Comparison of ENCODE assay signal across 19 mouse cellular contexts in genomic region chr13:34465456-34465855, GRCm38 (mm10).
DNase-seq lines count a peak whose midpoint lies in the region; ATAC-seq lines count a peak whose summit lies in the region.
"Had no signal": no experiment of that assay in that cellular context is flagged by ENCODE, and none has a peak within 500 bp of the region (broad histone marks: within the 10 kb centered on the region; RNA-seq: fewer than 3 reads in every experiment).

No protein-coding gene starts in this region.

- 59% methylated on average over 5 of the region's 5 CpGs for WGBS in kidney, embryonic 15.5 days
- 39% methylated on average over 5 of the region's 5 CpGs for WGBS in limb, embryonic 12.5 days
- 24% methylated on average over 5 of the region's 5 CpGs for WGBS in liver, embryonic 16.5 days (ENCODE audit: insufficient replicate concordance)
- WGBS in forebrain, embryonic 15.5 days = 89% methylated on average over 5 of the region's 5 CpGs

- H3K4me3 ChIP-seq in kidney, embryonic 15.5 days (replicated peaks) = no peak overlapping the region
- H3K4me3 ChIP-seq in limb, embryonic 12.5 days (replicated peaks) = no peak overlapping the region
- no peak overlapping the region for H3K4me3 ChIP-seq in liver, embryonic 16.5 days (ENCODE audit: low read depth, low read length)
- no peak overlapping the region for H3K4me3 ChIP-seq in forebrain, embryonic 15.5 days
- H3K4me3 ChIP-seq: embryonic facial prominence, embryonic 15.5 days; erythroblast, embryonic 14.5 days; forebrain, embryonic 10.5 days; hindbrain, embryonic 13.5 days had no signal

- H3K27me3 ChIP-seq in kidney, embryonic 15.5 days = no peaks in the 10 kb centered on the region
- H3K27me3 ChIP-seq in limb, embryonic 12.5 days = no peaks in the 10 kb centered on the region; the same call in 1 of the 2 replicates
- H3K27me3 ChIP-seq in liver, embryonic 16.5 days (ENCODE audit: control insufficient read depth, insufficient read depth, low read depth, low read length) = no peaks in the 10 kb centered on the region
- H3K27me3 ChIP-seq in forebrain, embryonic 15.5 days = no peaks in the 10 kb centered on the region
- H3K27me3 ChIP-seq: embryonic facial prominence, embryonic 15.5 days; hindbrain, embryonic 13.5 days had no signal

- H3K36me3 ChIP-seq in kidney, embryonic 15.5 days = no peaks in the 10 kb centered on the region
- no peaks in the 10 kb centered on the region for H3K36me3 ChIP-seq in limb, embryonic 12.5 days
- no peaks in the 10 kb centered on the region for H3K36me3 ChIP-seq in liver, embryonic 16.5 days (ENCODE audit: control insufficient read depth, insufficient read depth)
- no peaks in the 10 kb centered on the region for H3K36me3 ChIP-seq in forebrain, embryonic 15.5 days
- H3K36me3 ChIP-seq: embryonic facial prominence, embryonic 15.5 days; forebrain, embryonic 10.5 days; hindbrain, embryonic 13.5 days had no signal

- H3K9ac ChIP-seq in kidney, embryonic 15.5 days = no peak overlapping the region
- no peak overlapping the region for H3K9ac ChIP-seq in limb, embryonic 12.5 days (replicated peaks)
- H3K9ac ChIP-seq in liver, embryonic 16.5 days (ENCODE audit: low read depth, low read length) = no peak overlapping the region
- H3K9ac ChIP-seq in forebrain, embryonic 15.5 days (replicated peaks) = no peak overlapping the region
- H3K9ac ChIP-seq: embryonic facial prominence, embryonic 15.5 days; hindbrain, embryonic 13.5 days had no signal

- no peak overlapping the region for H3K4me2 ChIP-seq in kidney, embryonic 15.5 days
- no peak overlapping the region for H3K4me2 ChIP-seq in limb, embryonic 12.5 days
- no peak overlapping the region for H3K4me2 ChIP-seq in liver, embryonic 16.5 days (ENCODE audit: low read depth, low read length)
- no peak overlapping the region for H3K4me2 ChIP-seq in forebrain, embryonic 15.5 days (replicated peaks)
- H3K4me2 ChIP-seq: embryonic facial prominence, embryonic 15.5 days; hindbrain, embryonic 13.5 days had no signal

- ATAC-seq in kidney, embryonic 15.5 days (replicated peaks; ENCODE audit: low FRiP score) = no peak
- ATAC-seq in limb, embryonic 12.5 days (ENCODE audit: insufficient number of reproducible peaks, insufficient read depth, low FRiP score, low TSS enrichment, low read depth) = no peak
- ATAC-seq in liver, embryonic 16.5 days (ENCODE audit: low read depth) = no peak
- no peak for ATAC-seq in forebrain, embryonic 15.5 days (replicated peaks)
- ATAC-seq: forebrain, embryonic 16.5 days; hindbrain, postnatal 0 days had no signal

- H3K4me1 ChIP-seq in kidney, embryonic 15.5 days = peaks cover 10% of the 10 kb centered on the region; the same call in 1 of the 2 replicates
- H3K4me1 ChIP-seq in limb, embryonic 12.5 days (replicated peaks) = peaks cover 32% of the 10 kb centered on the region
- H3K4me1 ChIP-seq in liver, embryonic 16.5 days (ENCODE audit: control insufficient read depth, low read depth, low read length) = no peaks in the 10 kb centered on the region; the same call in 1 of the 2 replicates
- H3K4me1 ChIP-seq in forebrain, embryonic 15.5 days = peaks cover 11% of the 10 kb centered on the region

- no peaks in the 10 kb centered on the region for H3K9me3 ChIP-seq in kidney, embryonic 15.5 days (replicated peaks)
- H3K9me3 ChIP-seq in limb, embryonic 12.5 days = no peaks in the 10 kb centered on the region
- no peaks in the 10 kb centered on the region for H3K9me3 ChIP-seq in liver, embryonic 16.5 days (replicated peaks; ENCODE audit: control insufficient read depth, low read length)
- no peaks in the 10 kb centered on the region for H3K9me3 ChIP-seq in forebrain, embryonic 15.5 days
- H3K9me3 ChIP-seq: embryonic facial prominence, embryonic 15.5 days; forebrain, embryonic 10.5 days; hindbrain, embryonic 13.5 days had no signal

- peak; percentile 27 for DNase-seq in kidney, adult 9 months
- peak; percentile 41 for DNase-seq in 3T3-L1 (ENCODE audit: low read depth, low spot score)
- no peak for DNase-seq in lung, postnatal 4 days
- DNase-seq: adrenal gland, adult 8-10 months; adrenal gland, postnatal 36 days; cerebellum, adult 2 months; cerebellum, postnatal 10 days; gastrocnemius, postnatal 25 days; heart, postnatal 10 days had no signal

- no peak overlapping the region for H3K27ac ChIP-seq in kidney, embryonic 15.5 days
- H3K27ac ChIP-seq in limb, embryonic 12.5 days = peak overlapping the region; percentile 41; the same call in 1 of the 2 replicates
- peak overlapping the region; percentile 67 for H3K27ac ChIP-seq in liver, embryonic 16.5 days (ENCODE audit: low read length)
- H3K27ac ChIP-seq in forebrain, embryonic 15.5 days (replicated peaks) = no peak overlapping the region
- H3K27ac ChIP-seq: embryonic facial prominence, embryonic 15.5 days; forebrain, embryonic 10.5 days; hindbrain, embryonic 13.5 days; hindbrain, postnatal 0 days had no signal

Comparison
In these comparisons a context has a peak if more than half of its experiments do, and no peak if none do; other contexts are left out.
1. DNase-seq: peak in kidney, adult 9 months (single experiment) and 3T3-L1 (single experiment); none in lung, postnatal 4 days (0 of 2).
2. H3K27ac ChIP-seq: peak in limb, embryonic 12.5 days (single experiment) and liver, embryonic 16.5 days (single experiment); none in kidney, embryonic 15.5 days (single experiment) and forebrain, embryonic 15.5 days (single experiment).